34 mouse cellular contexts compared by ENCODE assay signal in genomic region chr1:74404206-74404605, GRCm38 (mm10). TPM values are rescaled to one million over a fixed set of nuclear protein-coding genes. Genes with fewer than 3 reads are reported as not detected.
"Had no signal": no experiment of that assay in that cellular context is flagged by ENCODE, and none has a peak within 500 bp of the region (broad histone marks: within the 10 kb centered on the region; RNA-seq: fewer than 3 reads in every experiment).

No protein-coding gene starts in this region.

- DNase-seq: heart, adult 18-20 months; heart, adult 2 months; heart, postnatal 10 days; heart, postnatal 14 days; heart, postnatal 36 days; heart, postnatal 4 days; kidney, adult 11 months; kidney, adult 18-20 months; kidney, adult 8-10 months; kidney, postnatal 14 days; kidney, postnatal 25 days; kidney, postnatal 36 days; layer of hippocampus, adult 9-11 months; layer of hippocampus, postnatal 36 days had no signal

- ATAC-seq: hindbrain, embryonic 16.5 days; hindbrain, postnatal 0 days; inflammation-experienced regulatory T-cells, adult 6 months; intestine, embryonic 15.5 days; intestine, embryonic 16.5 days; intestine, postnatal 0 days had no signal

- H3K36me3 ChIP-seq: heart, embryonic 10.5 days; heart, embryonic 12.5 days; heart, embryonic 13.5 days; heart, embryonic 15.5 days; hindbrain, embryonic 10.5 days; hindbrain, embryonic 12.5 days; hindbrain, embryonic 13.5 days; hindbrain, embryonic 15.5 days; intestine, embryonic 15.5 days; kidney, embryonic 15.5 days had no signal

- H3K27ac ChIP-seq: heart, adult 2 months; heart, embryonic 10.5 days; heart, embryonic 13.5 days; heart, embryonic 15.5 days; hindbrain, embryonic 10.5 days; hindbrain, embryonic 12.5 days; hindbrain, embryonic 13.5 days; hindbrain, embryonic 14.5 days; hindbrain, embryonic 15.5 days; hindbrain, postnatal 0 days; intestine, embryonic 15.5 days; kidney, embryonic 15.5 days; kidney, postnatal 0 days; layer of hippocampus, adult 2 months had no signal

- H3K9ac ChIP-seq: heart, embryonic 12.5 days; heart, embryonic 13.5 days; heart, embryonic 15.5 days; hindbrain, embryonic 12.5 days; hindbrain, embryonic 13.5 days; hindbrain, embryonic 14.5 days; hindbrain, embryonic 15.5 days; intestine, embryonic 15.5 days; kidney, embryonic 15.5 days had no signal

- H3K4me3 ChIP-seq: heart, adult 2 months; heart, embryonic 10.5 days; heart, embryonic 12.5 days; heart, embryonic 13.5 days; heart, embryonic 15.5 days; hindbrain, embryonic 10.5 days; hindbrain, embryonic 12.5 days; hindbrain, embryonic 13.5 days; hindbrain, embryonic 15.5 days; intestine, embryonic 15.5 days; kidney, embryonic 15.5 days; layer of hippocampus, adult 2 months had no signal

- H3K4me2 ChIP-seq: heart, embryonic 11.5 days; heart, embryonic 12.5 days; heart, embryonic 13.5 days; heart, embryonic 15.5 days; hindbrain, embryonic 12.5 days; hindbrain, embryonic 13.5 days; hindbrain, embryonic 14.5 days; hindbrain, embryonic 15.5 days; intestine, embryonic 15.5 days; kidney, embryonic 15.5 days had no signal

- H3K27me3 ChIP-seq: heart, embryonic 12.5 days; heart, embryonic 13.5 days; heart, embryonic 15.5 days; hindbrain, embryonic 12.5 days; hindbrain, embryonic 13.5 days; hindbrain, embryonic 15.5 days; intestine, embryonic 15.5 days; kidney, embryonic 15.5 days had no signal

- H3K9me3 ChIP-seq: heart, embryonic 10.5 days; heart, embryonic 12.5 days; heart, embryonic 13.5 days; heart, embryonic 15.5 days; hindbrain, embryonic 10.5 days; hindbrain, embryonic 12.5 days; hindbrain, embryonic 13.5 days; hindbrain, embryonic 15.5 days; intestine, embryonic 15.5 days; kidney, embryonic 15.5 days had no signal

- H3K4me1 ChIP-seq: heart, embryonic 15.5 days; hindbrain, embryonic 12.5 days; hindbrain, embryonic 13.5 days; hindbrain, embryonic 15.5 days; intestine, embryonic 15.5 days had no signal

RNA-seq across cellular contexts. Expression of gene Slc11a1, which starts 29.2 kb away (rescaled TPM):
- total RNA-seq: hematopoietic stem cell, adult 5-6 weeks had no signal

RNA-seq across cellular contexts. Expression of gene Catip, which starts 42.3 kb away (rescaled TPM):
- polyA plus RNA-seq: inflammation-experienced regulatory T-cells, adult 6 months had no signal
